8 mouse cellular contexts compared by ENCODE assay signal in the genomic region with DNA sequence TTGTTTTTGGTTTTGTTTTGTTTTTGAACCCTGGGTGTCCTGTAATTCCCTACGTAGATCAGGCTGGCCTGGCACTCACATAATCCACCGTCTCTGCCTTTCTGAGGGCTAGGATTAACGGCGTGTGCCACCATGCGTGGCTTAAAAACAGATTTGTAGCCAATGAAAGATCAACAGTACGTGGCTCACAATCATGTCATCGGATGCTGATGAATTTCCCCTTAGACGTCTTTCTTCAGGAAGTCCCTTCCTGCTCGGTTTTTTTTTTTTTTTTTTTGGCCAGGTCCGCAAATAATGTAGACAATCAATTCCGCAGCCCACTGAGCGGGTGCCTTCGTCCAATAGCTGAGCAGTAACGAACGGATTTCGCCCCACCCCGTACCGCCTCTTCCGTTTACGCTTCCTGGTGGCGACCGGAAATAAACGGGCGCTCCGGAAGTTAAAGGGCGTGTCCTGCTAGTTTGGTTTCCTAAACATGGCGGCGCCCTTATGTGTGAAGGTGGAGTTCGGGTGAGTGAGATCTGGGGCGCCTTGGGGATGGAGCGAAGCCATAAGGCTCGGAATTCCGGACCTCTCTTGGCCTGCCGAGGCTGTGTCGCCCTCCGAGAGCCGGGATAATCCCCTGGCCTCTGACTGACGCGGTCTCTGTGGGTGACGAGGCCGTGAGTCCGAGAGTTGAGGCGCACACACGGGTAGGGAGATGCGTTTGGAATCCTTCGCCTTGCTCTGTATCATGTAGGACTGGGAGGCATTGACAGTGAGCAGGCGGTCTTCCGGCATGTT. TPM values are rescaled to one million over a fixed set of nuclear protein-coding genes. Genes with fewer than 3 reads are reported as not detected.
A peak's percentile ranks its signal among the peaks of the same experiment; 100 is the strongest.
DNase-seq lines count a peak whose midpoint lies in the region; ATAC-seq and TF ChIP-seq lines count a peak whose summit lies in the region.

No protein-coding gene starts in this region.

- peaks cover 4% of the 10 kb centered on the region; the same call in 1 of the 2 replicates for H3K4me1 ChIP-seq in cortical plate, adult 2 months (ENCODE audit: control insufficient read depth, insufficient read depth, low read length)
- peaks cover 57% of the 10 kb centered on the region for H3K4me1 ChIP-seq in megakaryocyte, embryonic 14.5 days

- H3K9me3 ChIP-seq in megakaryocyte, embryonic 14.5 days: no peaks in the 10 kb centered on the region

- peak overlapping the region; percentile 67 for H3K27ac ChIP-seq in cortical plate, adult 2 months (ENCODE audit: insufficient read depth, low read length)

- TF ChIP-seq POLR2A in cortical plate, adult 2 months (IDR thresholded peaks at IDR 0.05; ENCODE audit: extremely low read depth, insufficient read depth, low read length): peak; percentile 79

- no peaks in the 10 kb centered on the region for H3K27me3 ChIP-seq in megakaryocyte, embryonic 14.5 days (replicated peaks)

- peak overlapping the region; percentile 89 for H3K4me3 ChIP-seq in cortical plate, adult 2 months (ENCODE audit: insufficient read depth, low read length)
- peak overlapping the region; percentile 94 for H3K4me3 ChIP-seq in megakaryocyte, embryonic 14.5 days (replicated peaks)

- peak; percentile 92 for DNase-seq in gastrocnemius, adult 8-10 months (ENCODE audit: low spot score in 2 of 2)
- peak; percentile 85 for DNase-seq in hindlimb bud, embryonic 11.5 days (ENCODE audit: extremely low spot score, low read depth, low spot score)
- DNase-seq in left cerebral cortex, adult 8-10 months (ENCODE audit: low spot score in 2 of 2): peak; percentile 78 to 96
- DNase-seq in right cerebral cortex, postnatal 10 days (ENCODE audit: low spot score in 2 of 2): peak; percentile 97 to 98
- DNase-seq in urinary bladder, postnatal 25 days (ENCODE audit: low spot score): peak; percentile 86

- TF ChIP-seq CTCF in cortical plate, adult 2 months (IDR thresholded peaks at IDR 0.05; ENCODE audit: extremely low read depth, insufficient read depth, low read length): no peak

- H3K36me3 ChIP-seq in megakaryocyte, embryonic 14.5 days (replicated peaks; ENCODE audit: low read length): peaks cover 27% of the 10 kb centered on the region

- ATAC-seq in activated CD4-positive, CD25-positive, alpha-beta regulatory T cell, adult 4 months: peak; percentile 99

RNA-seq across cellular contexts. Expression of gene Urm1, which starts 7.2 kb away (rescaled TPM):
- polyA plus RNA-seq in activated CD4-positive, CD25-positive, alpha-beta regulatory T cell, adult 4 months (2017; shearing (Covaris generic)): 10 to 100 TPM; 25.1 to 25.7 TPM
- polyA plus RNA-seq in cortical plate, adult 2 months (2012; rRNA removed): 68.6 and 75.0 TPM in 2 replicates
- 10 to 100 TPM; 25.7 to 33.0 (median 28.5) TPM for total RNA-seq in gastrocnemius, adult 8-10 months (2022)
- total RNA-seq in left cerebral cortex, adult 8-10 months (2022): 10 to 100 TPM; 52.1 to 65.1 (median 59.8) TPM
- polyA plus RNA-seq in megakaryocyte, embryonic 14.5 days (2012; ENCODE audit: insufficient read depth, low replicate concordance): 74.8 and 193 TPM in 2 replicates

RNA-seq across cellular contexts. Expression of gene Slc27a4, which starts 24.7 kb away (rescaled TPM):
- 1 to 10 TPM; 1.3 to 1.5 TPM for polyA plus RNA-seq in activated CD4-positive, CD25-positive, alpha-beta regulatory T cell, adult 4 months (2017; shearing (Covaris generic))
- 74.2 and 77.1 TPM in 2 replicates for polyA plus RNA-seq in cortical plate, adult 2 months (2012; rRNA removed)
- total RNA-seq in gastrocnemius, adult 8-10 months (2022): 1 to 10 TPM; 5.4 to 7.5 (median 6.6) TPM
- total RNA-seq in left cerebral cortex, adult 8-10 months (2022): 10 to 100 TPM; 73.1 to 75.0 (median 74.0) TPM
- 12.4 and 15.2 TPM in 2 replicates for polyA plus RNA-seq in megakaryocyte, embryonic 14.5 days (2012; ENCODE audit: insufficient read depth, low replicate concordance)

RNA-seq across cellular contexts. Expression of gene Trub2, which starts 38.8 kb away (rescaled TPM):
- 10 to 100 TPM; 21.7 to 30.0 TPM for polyA plus RNA-seq in activated CD4-positive, CD25-positive, alpha-beta regulatory T cell, adult 4 months (2017; shearing (Covaris generic))
- 37.6 and 40.0 TPM in 2 replicates for polyA plus RNA-seq in cortical plate, adult 2 months (2012; rRNA removed)
- 10 to 100 TPM; 20.8 to 31.6 (median 26.2) TPM for total RNA-seq in gastrocnemius, adult 8-10 months (2022)
- total RNA-seq in left cerebral cortex, adult 8-10 months (2022): 10 to 100 TPM; 45.4 to 53.5 (median 50.2) TPM
- 3.2 TPM in 1 of 2 replicates, not detected in the other for polyA plus RNA-seq in megakaryocyte, embryonic 14.5 days (2012; ENCODE audit: insufficient read depth, low replicate concordance)

RNA-seq across cellular contexts. Expression of gene Coq4, which starts 39.8 kb away (rescaled TPM):
- 10 to 100 TPM in 1 of 2 experiments, 1 to 10 TPM in 1; 5.8 to 10.5 TPM for polyA plus RNA-seq in activated CD4-positive, CD25-positive, alpha-beta regulatory T cell, adult 4 months (2017; shearing (Covaris generic))
- 39.0 and 42.6 TPM in 2 replicates for polyA plus RNA-seq in cortical plate, adult 2 months (2012; rRNA removed)
- total RNA-seq in gastrocnemius, adult 8-10 months (2022): 1 to 10 TPM; 6.7 to 8.4 (median 7.5) TPM
- 10 to 100 TPM; 20.1 to 31.2 (median 22.6) TPM for total RNA-seq in left cerebral cortex, adult 8-10 months (2022)
- 103 and 212 TPM in 2 replicates for polyA plus RNA-seq in megakaryocyte, embryonic 14.5 days (2012; ENCODE audit: insufficient read depth, low replicate concordance)

RNA-seq across cellular contexts. Expression of gene Cercam, which starts 41.8 kb away (rescaled TPM):
- polyA plus RNA-seq in activated CD4-positive, CD25-positive, alpha-beta regulatory T cell, adult 4 months (2017; shearing (Covaris generic)): 1 to 10 TPM; 1.2 to 1.4 TPM
- polyA plus RNA-seq in cortical plate, adult 2 months (2012; rRNA removed): 18.4 and 21.0 TPM in 2 replicates
- 1 to 10 TPM; 1.4 to 3.6 (median 1.7) TPM for total RNA-seq in gastrocnemius, adult 8-10 months (2022)
- 10 to 100 TPM in 3 of 4 experiments, 1 to 10 TPM in 1; 7.7 to 11.6 (median 11.0) TPM for total RNA-seq in left cerebral cortex, adult 8-10 months (2022)
- polyA plus RNA-seq in megakaryocyte, embryonic 14.5 days (2012; ENCODE audit: insufficient read depth, low replicate concordance): 68.0 and 210 TPM in 2 replicates

Comparison
In these comparisons a context has a peak if more than half of its experiments do, and no peak if none do; other contexts are left out.
1. Peak in every context shown above with its lines: DNase-seq, ATAC-seq, H3K4me3 ChIP-seq and H3K27ac ChIP-seq.